Mouse (Mus musculus) olfactory bulb, adult 2 months (tissue): ENCODE data around the gene Dyrk4.

Source experiments
- CTCF ChIP-seq: fragments of 200-500 bp; IDR thresholded peaks from 2 replicates; pipeline ENCODE4 v1.5.1; 2012; ENCODE audit warnings: low read depth, mild to moderate bottlenecking, low read length, moderate library complexity; ENCODE audit not compliant: insufficient read depth
- POLR2A ChIP-seq: fragments of 200-500 bp; IDR thresholded peaks from 2 replicates; pipeline ENCODE4 v1.6.1; 2012; ENCODE audit warnings: mild to moderate bottlenecking, low read depth, low read length, moderate library complexity; ENCODE audit not compliant: insufficient read depth

- TF ChIP-seq CTCF (no peak), POLR2A (no peak)
Measured at GRCm38 (mm10) chr6:126907876-126908275, 13.8 kb downstream of the Dyrk4 start.
